Mouse (Mus musculus) spleen, adult 12 weeks (tissue): Measurements from ENCODE around the gene Gdap1l1.

Source experiments
- DNase-seq: peaks from one replicate; pipeline ENCODE4 v3.0.0; 2022; ENCODE audit warnings: low spot score

The Gdap1l1 gene

GRCm38 (mm10) chr2:163463251-163463769 is 25.0 kb downstream of the Gdap1l1 start:
- DNase-seq = no peak

- no peak for DNase-seq
These were observed 25.7 kb downstream of the Gdap1l1 start for GRCm38 (mm10) chr2:163463998-163464397.

- no peak for DNase-seq
These were observed 26.3 kb downstream of the Gdap1l1 start for GRCm38 (mm10) chr2:163464562-163464961.

- no peak for DNase-seq
These were observed 28.5 kb downstream of the Gdap1l1 start for GRCm38 (mm10) chr2:163466771-163467170.

GRCm38 (mm10) chr2:163467585-163467984 is 29.3 kb downstream of the Gdap1l1 start:
- no peak for DNase-seq

GRCm38 (mm10) chr2:163468866-163469265 is 30.6 kb downstream of the Gdap1l1 start:
- DNase-seq = no peak

- DNase-seq = no peak
These were observed 31.4 kb downstream of the Gdap1l1 start for GRCm38 (mm10) chr2:163469711-163470110.

GRCm38 (mm10) chr2:163471136-163471535 is 32.9 kb downstream of the Gdap1l1 start:
- DNase-seq = no peak

- peak; percentile 10 for DNase-seq
These were observed 33.6 kb downstream of the Gdap1l1 start for GRCm38 (mm10) chr2:163471710-163472465.

- peak; percentile 96 for DNase-seq
These were observed 34.2 kb downstream of the Gdap1l1 start, which contains the start of gene Fitm2 for GRCm38 (mm10) chr2:163472466-163472851. Gene Fitm2, minus strand, starts transcription at chr2:163472629.

GRCm38 (mm10) chr2:163480191-163480825 is 42.0 kb downstream of the Gdap1l1 start:
- DNase-seq = no peak

GRCm38 (mm10) chr2:163481539-163482029 is 43.3 kb downstream of the Gdap1l1 start:
- DNase-seq = no peak

GRCm38 (mm10) chr2:163487360-163487759 is 49.1 kb downstream of the Gdap1l1 start:
- DNase-seq = no peak

- no peak for DNase-seq
These were observed 51.5 kb downstream of the Gdap1l1 start for GRCm38 (mm10) chr2:163489725-163490291.

- DNase-seq = no peak
These were observed 52.4 kb downstream of the Gdap1l1 start for GRCm38 (mm10) chr2:163490656-163491055.

- no peak for DNase-seq
These were observed 53.1 kb downstream of the Gdap1l1 start for GRCm38 (mm10) chr2:163491351-163491750.

GRCm38 (mm10) chr2:163492018-163492417 is 53.7 kb downstream of the Gdap1l1 start, which contains the start of gene R3hdml:
Gene R3hdml, plus strand, starts transcription at chr2:163492318.
- DNase-seq = no peak

- DNase-seq = no peak
These were observed 54.8 kb downstream of the Gdap1l1 start for GRCm38 (mm10) chr2:163493031-163493430.

GRCm38 (mm10) chr2:163493976-163494375 is 55.7 kb downstream of the Gdap1l1 start:
- DNase-seq = no peak

- DNase-seq = no peak
These were observed 56.2 kb downstream of the Gdap1l1 start for GRCm38 (mm10) chr2:163494456-163494855.

GRCm38 (mm10) chr2:163502219-163502618 is 63.9 kb downstream of the Gdap1l1 start:
- no peak for DNase-seq

- DNase-seq = no peak
These were observed 64.9 kb downstream of the Gdap1l1 start for GRCm38 (mm10) chr2:163503191-163503590.
